Mouse (Mus musculus) frontal cortex, postnatal 25 days (tissue): ENCODE measurements around the gene Dennd4a.

Experiments
- DNase-seq, 2 experiments: peaks; one replicate each; pipeline ENCODE4 v3.0.0; 2022; ENCODE audit warnings: low spot score in 2 of 2

Dennd4a gene

GRCm38 (mm10) chr9:64790673-64791660 lies 20.2 kb upstream of the Dennd4a start:
- no peak for DNase-seq

GRCm38 (mm10) chr9:64791676-64792075 lies 19.5 kb upstream of the Dennd4a start:
- no peak for DNase-seq

GRCm38 (mm10) chr9:64792379-64793274 lies 18.5 kb upstream of the Dennd4a start:
- DNase-seq, result no peak

GRCm38 (mm10) chr9:64793275-64793590 lies 17.9 kb upstream of the Dennd4a start:
- no peak for DNase-seq

- DNase-seq, result no peak
Measured at GRCm38 (mm10) chr9:64793794-64794193, 17.3 kb upstream of the Dennd4a start.

GRCm38 (mm10) chr9:64794448-64795420 lies 16.4 kb upstream of the Dennd4a start:
- DNase-seq, result no peak

GRCm38 (mm10) chr9:64795846-64796615 lies 15.1 kb upstream of the Dennd4a start:
- DNase-seq, result no peak

GRCm38 (mm10) chr9:64797392-64797791 lies 13.7 kb upstream of the Dennd4a start:
- DNase-seq, result no peak

GRCm38 (mm10) chr9:64798099-64798498 lies 13.0 kb upstream of the Dennd4a start:
- no peak for DNase-seq

- no peak for DNase-seq
Measured at GRCm38 (mm10) chr9:64798859-64799258, 12.3 kb upstream of the Dennd4a start.

- DNase-seq, result no peak
Measured at GRCm38 (mm10) chr9:64799504-64799903, 11.6 kb upstream of the Dennd4a start.

- no peak for DNase-seq
Measured at GRCm38 (mm10) chr9:64802561-64802960, 8.6 kb upstream of the Dennd4a start.

GRCm38 (mm10) chr9:64803373-64804214 lies 7.5 kb upstream of the Dennd4a start:
- no peak for DNase-seq

- DNase-seq, result no peak
Measured at GRCm38 (mm10) chr9:64805875-64806274, 5.3 kb upstream of the Dennd4a start.

- no peak for DNase-seq
Measured at GRCm38 (mm10) chr9:64806335-64807060, 4.6 kb upstream of the Dennd4a start.

GRCm38 (mm10) chr9:64807061-64807808 lies 3.9 kb upstream of the Dennd4a start:
- DNase-seq, result no peak

- DNase-seq, result no peak
Measured at GRCm38 (mm10) chr9:64809851-64810250, 1.3 kb upstream of the Dennd4a start.
